Mouse (Mus musculus): ENCODE measurements around the gene Tmtc2.

- TF ChIP-seq MAX (IDR thresholded peaks at IDR 0.05; ENCODE audit: low read depth) (no peak), POLR2A (IDR thresholded peaks at IDR 0.05; ENCODE audit: insufficient read length, low read depth) (no peak), TCF12 (IDR thresholded peaks at IDR 0.05; ENCODE audit: insufficient read depth, poor library complexity, severe bottlenecking) (no peak), USF1 (IDR thresholded peaks at IDR 0.05; ENCODE audit: low read depth) (no peak), CEBPB (IDR thresholded peaks at IDR 0.05; ENCODE audit: insufficient read depth, poor library complexity, severe bottlenecking) (no peak), POLR2AphosphoS2 (IDR thresholded peaks at IDR 0.05; ENCODE audit: insufficient read length, low read depth) (no peak), E2F4 (IDR thresholded peaks at IDR 0.05; ENCODE audit: insufficient read depth) (no peak), MYOG (IDR thresholded peaks at IDR 0.05; ENCODE audit: control insufficient read depth in 1 of 3, insufficient read depth in 1 of 3, insufficient read length in 2 of 3, low read depth in 2 of 3) (no peak)
Measured at GRCm38 (mm10) chr10:105430232-105430631, 144.0 kb downstream of the Tmtc2 start.
